Mouse (Mus musculus) fibroblast of lung, adult 2 months (primary cell): Measurements from ENCODE around the gene Dnajb11.

Source experiments
- DNase-seq: peaks from one replicate; pipeline ENCODE4 v3.0.0-alpha.2; 2011; ENCODE audit warnings: low read depth

The Dnajb11 gene

DNA sequence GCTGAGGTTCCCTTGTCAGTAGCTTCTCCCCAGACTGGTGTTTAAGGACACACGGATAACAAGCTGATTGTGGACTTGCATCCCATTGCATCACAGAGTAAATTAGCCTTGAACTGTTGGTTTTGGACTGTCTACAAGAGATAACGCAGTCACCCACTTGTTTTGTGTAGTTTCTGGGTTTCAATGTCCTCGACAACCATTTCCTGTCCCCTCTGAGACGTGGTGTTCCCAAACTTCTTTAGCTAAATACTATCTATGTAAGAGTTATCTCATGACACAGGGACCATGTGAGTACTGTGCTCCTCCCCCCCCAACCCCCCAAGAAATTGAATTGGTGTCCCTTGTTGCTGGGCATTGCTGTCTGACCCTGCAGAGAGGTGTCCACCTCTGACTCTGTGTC is 23.8 kb downstream of the Dnajb11 start:
- DNase-seq: no peak

DNA sequence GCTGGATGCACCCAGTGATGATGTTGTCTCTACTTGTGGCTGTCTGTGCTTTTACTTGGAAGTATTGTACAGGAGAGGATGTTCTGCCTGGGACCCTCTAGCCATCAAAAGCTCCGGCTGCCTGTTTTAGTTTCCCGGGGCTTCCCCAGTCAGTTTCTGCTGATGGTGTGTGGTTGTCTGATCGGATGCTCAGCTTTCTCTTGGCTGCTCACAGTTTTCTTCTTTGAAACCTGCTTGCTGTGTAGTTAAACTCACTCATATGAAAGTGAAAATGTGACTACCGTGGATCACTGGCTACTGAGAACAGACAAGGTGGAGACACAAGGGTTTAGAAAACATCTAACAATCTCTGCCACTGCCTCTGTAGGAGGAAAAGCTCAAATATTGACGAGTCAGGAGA is 25.8 kb downstream of the Dnajb11 start:
- no peak for DNase-seq

GRCm38 (mm10) chr16:22885356-22885755 is 27.7 kb downstream of the Dnajb11 start:
- DNase-seq: no peak

DNA sequence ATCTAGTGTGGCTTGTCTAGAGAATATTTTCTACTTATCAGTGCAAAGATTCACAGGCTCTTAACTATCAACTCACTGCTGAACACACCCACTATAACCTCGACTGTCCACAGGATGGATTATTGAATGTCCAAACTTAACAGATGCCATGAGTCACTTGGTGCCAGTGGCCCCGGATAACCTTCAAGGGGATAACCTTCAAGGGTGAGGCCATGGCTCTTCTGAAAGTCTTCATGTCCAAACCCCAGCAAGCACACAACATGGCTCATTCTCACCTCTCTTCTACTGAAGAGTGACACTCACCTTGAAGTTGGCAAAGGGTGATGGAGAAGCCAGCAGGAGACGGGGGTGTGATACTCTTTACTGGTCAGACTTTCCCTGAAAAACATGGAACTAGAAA is 29.1 kb downstream of the Dnajb11 start:
- DNase-seq: no peak

GRCm38 (mm10) chr16:22888835-22889234 is 31.2 kb downstream of the Dnajb11 start:
- DNase-seq: no peak

GRCm38 (mm10) chr16:22889716-22890115 is 32.1 kb downstream of the Dnajb11 start:
- no peak for DNase-seq

DNA sequence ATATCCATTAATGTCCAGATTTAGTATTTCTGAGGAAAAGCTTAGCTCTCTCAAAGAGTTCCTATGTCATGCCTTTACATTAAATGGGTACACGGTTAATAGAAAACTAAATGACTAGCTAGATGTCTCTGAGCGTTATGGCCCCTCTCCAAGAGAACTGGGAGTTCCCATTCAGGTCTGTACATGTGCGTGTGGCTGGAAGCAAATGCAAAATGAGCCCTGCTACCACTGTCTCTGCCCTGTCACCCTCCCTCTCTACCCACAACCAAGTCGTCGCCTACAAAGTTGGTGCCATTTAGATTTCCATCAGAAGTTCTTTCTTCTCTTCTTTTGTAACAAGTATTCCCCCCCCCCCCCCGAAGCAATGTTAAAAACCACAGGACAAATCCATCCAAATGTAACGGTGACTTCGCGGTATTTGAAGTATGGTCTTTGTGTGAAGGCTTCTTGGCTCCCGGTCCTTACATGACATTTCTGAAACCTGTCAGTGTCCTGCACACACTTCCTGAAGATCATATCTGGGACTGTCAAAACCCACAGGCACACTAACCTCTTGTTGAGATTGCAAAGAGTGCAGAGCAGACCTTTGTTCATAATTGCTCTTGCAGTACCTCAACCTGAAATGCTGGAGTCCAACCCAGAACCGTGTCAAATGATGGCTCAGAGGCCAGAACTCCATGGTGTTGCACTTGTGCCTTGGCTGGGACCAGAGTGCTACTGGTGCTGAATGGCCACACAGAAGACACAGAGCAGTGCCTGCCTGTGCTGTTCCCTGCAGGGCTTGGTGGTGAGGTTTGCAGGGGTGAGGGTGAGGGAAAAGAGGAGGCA is 33.3 kb downstream of the Dnajb11 start, which contains the start of gene Ahsg:
Ahsg (plus strand) TSS at position 595 of the 828 bp plus-strand sequence.
- DNase-seq: no peak

- no peak for DNase-seq
Measured at GRCm38 (mm10) chr16:22891733-22892154, 34.1 kb downstream of the Dnajb11 start.

DNA sequence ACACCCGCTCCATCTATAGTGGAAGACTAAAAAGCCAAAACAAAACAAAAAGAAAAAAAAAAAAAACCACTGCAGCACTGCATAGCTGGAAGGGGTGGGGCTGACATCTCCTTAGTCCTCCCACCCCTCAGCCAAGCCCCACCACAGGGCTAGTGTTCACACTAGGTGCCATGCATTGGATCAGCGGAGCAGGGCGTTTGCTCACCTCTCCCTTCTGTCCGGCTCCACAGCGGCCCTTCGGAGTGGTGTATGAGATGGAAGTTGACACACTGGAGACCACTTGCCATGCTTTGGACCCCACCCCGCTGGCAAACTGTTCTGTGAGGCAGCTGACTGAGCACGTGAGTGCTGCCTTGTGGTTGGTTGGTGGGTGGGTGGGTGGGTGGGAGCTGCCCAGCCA is 36.5 kb downstream of the Dnajb11 start:
- DNase-seq: no peak

DNA sequence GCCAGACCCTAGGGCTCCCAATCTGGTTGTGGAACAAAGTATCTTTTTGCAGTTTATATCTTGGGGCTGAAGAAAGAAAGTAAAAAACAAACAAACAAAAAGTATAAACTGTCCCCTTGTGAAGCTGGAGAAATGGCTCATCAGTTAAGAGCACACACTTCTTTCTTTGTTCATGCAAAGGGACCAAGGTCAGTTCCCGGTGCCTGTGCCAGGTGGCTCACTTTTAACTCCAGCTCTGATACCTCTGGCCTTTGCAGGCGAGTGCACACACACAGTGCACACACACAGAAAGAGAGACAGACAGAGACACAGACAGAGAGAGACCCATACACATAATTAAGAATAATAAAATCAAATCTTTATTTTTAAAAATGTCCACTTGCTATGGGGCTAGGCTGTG is 39.0 kb downstream of the Dnajb11 start:
- no peak for DNase-seq

DNA sequence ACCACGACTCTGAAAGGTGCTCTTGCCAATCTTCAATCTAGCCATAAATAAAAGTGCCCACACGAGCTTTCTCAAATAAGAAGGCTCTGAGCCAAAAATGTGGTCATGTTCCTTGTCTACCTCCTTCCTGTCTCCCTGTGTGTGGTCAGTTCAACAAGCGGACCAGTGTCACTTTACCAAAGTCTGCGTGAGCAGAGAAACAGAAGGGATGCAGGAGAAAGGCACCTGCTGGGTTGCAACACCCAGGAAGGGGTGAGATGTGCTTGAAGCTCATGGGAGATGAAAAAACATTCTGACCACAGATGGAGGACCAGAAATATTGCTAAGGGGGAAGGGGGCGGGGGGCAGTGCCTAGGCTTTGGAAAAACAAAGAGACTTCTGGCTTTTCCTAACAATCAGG is 41.7 kb downstream of the Dnajb11 start:
- no peak for DNase-seq

- DNase-seq: no peak
Measured at GRCm38 (mm10) chr16:22899866-22900570, 42.4 kb downstream of the Dnajb11 start.

DNA sequence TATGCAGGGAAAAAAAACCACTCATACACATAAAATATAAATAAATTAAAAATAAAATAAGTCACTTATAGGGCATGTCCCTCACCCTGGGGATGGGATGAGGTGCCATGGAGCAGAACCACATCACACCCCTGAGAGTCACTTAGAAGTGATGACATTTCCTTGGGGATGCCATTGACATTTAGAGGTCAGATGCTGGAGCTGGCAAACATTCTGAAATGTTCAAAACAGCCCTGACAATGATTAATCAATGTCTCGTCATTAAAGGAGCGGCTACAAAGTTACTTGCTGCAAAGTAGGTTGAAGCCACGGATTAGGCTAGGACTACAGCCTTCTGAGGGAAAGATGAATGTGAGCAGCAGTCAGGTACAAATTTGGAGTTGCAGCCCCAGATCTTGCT is 43.7 kb downstream of the Dnajb11 start:
- no peak for DNase-seq

DNA sequence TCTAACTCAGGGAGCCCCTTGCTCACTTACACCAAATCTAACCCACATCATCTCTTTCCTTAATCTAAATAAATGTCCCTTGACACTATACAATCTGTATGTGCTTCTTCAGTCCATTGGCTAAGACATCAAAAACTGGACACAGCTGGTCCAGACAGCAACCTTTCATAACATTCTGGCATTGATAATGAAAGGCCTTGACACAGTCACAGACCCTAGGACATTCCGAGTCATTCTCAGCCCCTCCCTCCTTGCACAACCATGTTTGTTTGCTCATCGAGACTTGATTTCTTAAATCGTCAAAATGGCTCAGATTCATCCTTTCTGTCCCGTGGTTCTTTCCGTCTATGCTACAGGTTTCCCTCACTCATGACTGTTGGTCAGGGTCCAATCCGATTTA is 51.6 kb downstream of the Dnajb11 start:
- DNase-seq: no peak

DNA sequence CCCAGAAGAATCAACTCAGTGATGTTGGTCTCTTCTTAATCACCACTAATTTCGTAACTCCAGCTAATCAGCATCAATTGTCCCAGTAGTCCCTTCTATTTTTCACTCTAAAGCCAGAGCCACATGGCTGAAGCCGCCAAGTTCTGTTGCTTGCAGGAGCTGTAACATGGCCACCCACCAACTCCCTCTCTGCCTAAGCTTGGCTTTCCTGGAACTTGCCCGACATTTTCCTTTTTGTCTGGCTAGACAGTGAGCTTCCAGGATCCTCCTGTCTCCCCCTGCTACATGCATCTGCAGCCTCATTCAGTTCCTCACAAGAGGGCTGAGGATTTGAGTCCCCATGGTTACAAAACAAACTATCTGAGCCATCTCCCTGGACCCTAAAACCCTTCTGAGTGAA is 54.3 kb downstream of the Dnajb11 start:
- no peak for DNase-seq

GRCm38 (mm10) chr16:22912886-22913285 is 55.2 kb downstream of the Dnajb11 start:
- no peak for DNase-seq

DNA sequence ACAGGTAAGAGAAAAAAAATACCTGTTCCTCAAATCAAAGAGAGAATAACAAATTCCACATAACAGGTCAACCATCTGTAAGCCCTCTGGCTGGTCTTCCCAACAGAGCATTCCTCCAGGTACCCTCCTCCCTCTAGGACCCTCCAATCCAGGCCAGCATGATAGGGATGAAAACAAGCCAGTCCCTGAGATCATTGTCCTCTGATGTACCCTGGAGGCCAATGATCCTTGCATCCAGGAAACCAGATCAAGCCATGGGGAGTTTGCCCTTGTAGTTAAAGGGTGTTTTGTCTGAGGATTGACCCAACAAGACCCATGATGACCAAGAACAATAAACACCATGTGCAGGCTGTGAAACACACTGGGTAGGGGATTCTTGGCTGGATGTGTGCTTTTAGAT is 56.6 kb downstream of the Dnajb11 start:
- no peak for DNase-seq

DNA sequence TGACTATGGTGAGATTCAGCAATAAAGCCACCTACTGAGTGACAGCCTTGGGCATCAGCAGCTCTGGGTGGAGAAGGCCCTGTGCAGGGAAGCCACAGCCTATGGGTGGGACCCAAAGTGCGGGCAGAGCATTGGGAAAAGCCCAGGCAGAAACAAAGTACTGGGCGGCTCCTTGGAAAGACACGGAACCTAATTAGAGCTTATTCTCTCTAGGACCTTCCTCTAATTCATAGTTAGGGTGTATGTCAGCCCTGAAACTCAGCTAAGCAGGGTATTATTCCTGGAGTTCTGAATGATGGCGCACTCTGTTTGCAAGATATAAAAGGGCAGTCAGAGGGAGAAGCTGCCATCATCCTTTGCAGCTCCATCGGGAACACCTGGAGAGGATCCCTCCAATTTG is 60.4 kb downstream of the Dnajb11 start, which contains the start of gene Fetub:
Fetub (plus strand) TSS at position 301 of the 400 bp plus-strand sequence.
- DNase-seq: no peak

DNA sequence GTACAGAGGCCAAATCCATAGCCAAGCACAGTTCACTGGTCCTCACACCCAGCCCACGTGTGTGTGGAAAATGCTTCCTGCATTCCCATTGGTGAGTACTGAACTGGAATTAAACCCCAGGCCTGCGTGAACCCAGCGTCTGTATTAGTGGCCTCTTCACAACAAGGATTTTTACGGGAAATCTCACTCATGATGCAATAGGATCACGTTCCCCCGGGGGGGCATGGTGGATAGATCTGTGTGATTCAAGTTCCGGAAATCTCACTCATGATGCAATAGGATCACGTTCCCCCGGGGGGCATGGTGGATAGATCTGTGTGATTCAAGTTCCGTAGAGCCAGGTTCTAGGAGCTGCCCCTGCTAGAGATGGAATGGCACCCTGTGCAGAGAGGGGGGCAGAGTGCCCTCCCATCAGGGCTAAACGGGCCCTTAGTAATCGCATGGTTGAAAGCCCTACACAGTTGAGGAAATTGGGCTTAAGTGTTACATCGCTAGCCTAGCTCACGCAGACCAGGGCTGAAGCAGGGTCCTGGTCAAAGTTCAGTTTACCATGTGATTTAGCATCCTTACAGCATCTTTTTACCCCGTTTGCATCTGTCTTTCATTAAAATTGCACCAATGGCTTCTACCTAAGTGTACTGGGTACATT is 61.1 kb downstream of the Dnajb11 start:
- DNase-seq: no peak

- DNase-seq: peak; percentile 76
Measured at GRCm38 (mm10) chr16:22919971-22920854, 62.6 kb downstream of the Dnajb11 start.

- no peak for DNase-seq
Measured at GRCm38 (mm10) chr16:22921761-22922160, 64.1 kb downstream of the Dnajb11 start.

GRCm38 (mm10) chr16:22922433-22922832 is 64.8 kb downstream of the Dnajb11 start:
- DNase-seq: no peak
